Mouse (Mus musculus): ENCODE data around the gene Kif19a.

- TF ChIP-seq GATA1 (IDR thresholded peaks at IDR 0.05; ENCODE audit: low read length), result no peak
- no peak for TF ChIP-seq TAL1 (IDR thresholded peaks at IDR 0.05; ENCODE audit: low read length)
Observed at GRCm38 (mm10) chr11:114812731-114813240, 47.6 kb downstream of the Kif19a start.

Data from erythroblast, embryonic 14.5 days (primary cell).